In the genomic region with DNA sequence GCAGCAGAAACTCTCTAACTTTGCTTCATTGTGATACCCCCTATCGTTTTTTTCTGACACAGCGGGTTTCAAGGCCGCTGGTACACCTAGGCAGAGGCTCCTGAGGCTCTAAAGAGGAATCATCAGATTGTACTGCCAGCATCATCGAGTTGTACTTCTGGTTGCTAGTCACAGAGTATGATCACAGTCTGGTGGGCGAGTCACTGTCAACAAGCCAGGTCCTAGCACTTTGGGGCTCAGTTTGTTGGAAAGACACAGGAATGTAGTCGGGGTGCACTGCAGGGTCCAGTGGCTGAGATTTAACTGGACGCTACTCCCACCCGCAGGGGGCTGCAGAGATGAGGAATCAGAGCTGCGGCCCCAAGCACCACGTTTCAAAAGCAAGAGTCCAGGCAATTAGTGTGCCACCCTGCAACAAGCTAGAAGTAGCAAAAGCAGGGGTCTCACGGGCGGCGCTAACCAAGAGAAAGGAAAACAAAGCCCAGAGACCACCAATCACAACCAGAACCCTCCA, we compare ENCODE assay signal across 8 mouse cellular contexts. TPM values are rescaled to one million over a fixed set of nuclear protein-coding genes. Genes with fewer than 3 reads are reported as not detected.
DNase-seq lines count a peak whose midpoint lies in the region; ATAC-seq and TF ChIP-seq lines count a peak whose summit lies in the region.

No protein-coding gene starts in this region.

- no peaks in the 10 kb centered on the region for H3K27me3 ChIP-seq in heart, postnatal 0 days (ENCODE audit: control insufficient read depth, insufficient read depth, low read length)
- H3K27me3 ChIP-seq in liver, embryonic 14.5 days (ENCODE audit: control insufficient read depth, insufficient read depth, low read length) = no peaks in the 10 kb centered on the region

- H3K9me3 ChIP-seq in heart, postnatal 0 days (replicated peaks; ENCODE audit: control insufficient read depth, low read length) = no peaks in the 10 kb centered on the region
- no peaks in the 10 kb centered on the region for H3K9me3 ChIP-seq in liver, embryonic 14.5 days (ENCODE audit: control insufficient read depth, low read length)

- peaks cover 6% of the 10 kb centered on the region for H3K4me1 ChIP-seq in bone marrow macrophage, adult 2 months (ENCODE audit: control insufficient read depth, insufficient read depth, low read length)
- H3K4me1 ChIP-seq in heart, postnatal 0 days (ENCODE audit: control insufficient read depth, insufficient read depth) = peaks cover 4% of the 10 kb centered on the region; the same call in 1 of the 2 replicates
- peaks cover 0 to 9% of the 10 kb centered on the region in 2 experiments; a peak in 2 of 4 replicates for H3K4me1 ChIP-seq in liver, embryonic 14.5 days (replicated peaks; ENCODE audit: control insufficient read depth in 2 of 2, insufficient read depth in 2 of 2, low read length in 1 of 2)

- H3K4me2 ChIP-seq in heart, postnatal 0 days (ENCODE audit: low read depth, low read length) = peak overlapping the region; percentile 71
- peak overlapping the region; percentile 80 for H3K4me2 ChIP-seq in liver, embryonic 14.5 days (ENCODE audit: low read depth)

- peak overlapping the region; percentile 60 for H3K9ac ChIP-seq in heart, postnatal 0 days (replicated peaks; ENCODE audit: low read depth, low read length)
- H3K9ac ChIP-seq in liver, embryonic 14.5 days (replicated peaks) = peak overlapping the region; percentile 79

- H3K27ac ChIP-seq in bone marrow macrophage, adult 2 months (ENCODE audit: insufficient read depth, low read depth, low read length) = peak overlapping the region; percentile 25; the same call in 1 of the 2 replicates
- H3K27ac ChIP-seq in heart, postnatal 0 days (ENCODE audit: low read depth) = peak overlapping the region; percentile 57
- peak overlapping the region; percentile 63 for H3K27ac ChIP-seq in liver, embryonic 14.5 days

- WGBS in heart, postnatal 0 days = 11% methylated on average over 12 of the region's 13 CpGs
- WGBS in liver, embryonic 14.5 days (ENCODE audit: insufficient replicate concordance) = 6% methylated on average over 13 of the region's 13 CpGs

- peak; percentile 15 for DNase-seq in layer of hippocampus, adult 9-11 months
- DNase-seq in layer of hippocampus, postnatal 10 days (ENCODE audit: low spot score in 2 of 2) = no peak
- DNase-seq in heart, postnatal 0 days (ENCODE audit: low spot score) = no peak
- no peak for DNase-seq in liver, embryonic 14.5 days (ENCODE audit: low read depth in 3 of 3, low spot score in 3 of 3)
- DNase-seq in urinary bladder, postnatal 10 days (ENCODE audit: low spot score) = no peak
- DNase-seq in thymus, postnatal 14 days = no peak
- DNase-seq in c-Kit-positive CD71-positive TER-119-positive erythroid progenitor cells, embryonic 14.5 days (ENCODE audit: low spot score) = no peak

- no peak for TF ChIP-seq EP300 in heart, postnatal 0 days (IDR thresholded peaks at IDR 0.05; ENCODE audit: low read depth)
- TF ChIP-seq EP300 in liver, embryonic 14.5 days (IDR thresholded peaks at IDR 0.05; ENCODE audit: low read depth) = no peak

- H3K4me3 ChIP-seq in bone marrow macrophage, adult 2 months (ENCODE audit: insufficient read depth, low read length) = peak overlapping the region; percentile 87
- peak overlapping the region; percentile 60 for H3K4me3 ChIP-seq in heart, postnatal 0 days (ENCODE audit: low read depth, low read length)
- H3K4me3 ChIP-seq in liver, embryonic 14.5 days (ENCODE audit: insufficient read depth in 1 of 2, low read depth in 2 of 2, low read length in 2 of 2) = peak overlapping the region; percentile 69 to 98

- no peak for TF ChIP-seq POLR2A in bone marrow macrophage, adult 2 months (IDR thresholded peaks at IDR 0.05; ENCODE audit: borderline replicate concordance, low read depth, low read length)

- ATAC-seq in heart, postnatal 0 days (ENCODE audit: insufficient read depth, low read depth) = no peak
- ATAC-seq in liver, embryonic 14.5 days (ENCODE audit: insufficient read depth) = no peak

- H3K36me3 ChIP-seq in heart, postnatal 0 days (replicated peaks; ENCODE audit: control insufficient read depth, insufficient read depth, low read length) = no peaks in the 10 kb centered on the region
- H3K36me3 ChIP-seq in liver, embryonic 14.5 days (replicated peaks; ENCODE audit: control insufficient read depth, insufficient read depth, low read depth) = no peaks in the 10 kb centered on the region

- no peak for TF ChIP-seq CTCF in bone marrow macrophage, adult 2 months (IDR thresholded peaks at IDR 0.05; ENCODE audit: low read depth, low read length)
- TF ChIP-seq CTCF in heart, postnatal 0 days (IDR thresholded peaks at IDR 0.05; ENCODE audit: low read depth) = no peak
- TF ChIP-seq CTCF in liver, embryonic 14.5 days (IDR thresholded peaks at IDR 0.05; ENCODE audit: low read depth) = no peak

RNA-seq across cellular contexts. Expression of a gene that starts 1.1 kb away (rescaled TPM):
- total RNA-seq in layer of hippocampus, postnatal 10 days (2021) = 10 to 100 TPM; 26.8 to 27.7 TPM
- polyA plus RNA-seq in bone marrow macrophage, adult 2 months (2012; ENCODE audit: insufficient read depth, insufficient read length, missing spikeins) = 70.9 and 95.1 TPM in 2 replicates
- 23.0 and 26.2 TPM in 2 replicates for total RNA-seq in heart, postnatal 0 days (2014; rRNA removed; ENCODE audit: low replicate concordance)
- polyA plus RNA-seq in heart, postnatal 0 days (2015; fragmentation: Nextera tagmentation; extraction: Ambion mirVana) = 20.6 and 26.3 TPM in 2 replicates
- polyA plus RNA-seq in liver, embryonic 14.5 days (2012; rRNA removed) = 29.3 and 39.5 TPM in 2 replicates
- polyA plus RNA-seq in liver, embryonic 14.5 days (2014; fragmentation: Nextera tagmentation; extraction: Ambion mirVana) = 64.0 and 69.6 TPM in 2 replicates

RNA-seq across cellular contexts. Expression of a gene that starts 14.1 kb away (rescaled TPM):
- 10 to 100 TPM; 68.4 to 75.2 TPM for total RNA-seq in layer of hippocampus, postnatal 10 days (2021)
- 5.5 and 6.9 TPM in 2 replicates for polyA plus RNA-seq in bone marrow macrophage, adult 2 months (2012; ENCODE audit: insufficient read depth, insufficient read length, missing spikeins)
- 1.6 and 5.6 TPM in 2 replicates for total RNA-seq in heart, postnatal 0 days (2014; rRNA removed; ENCODE audit: low replicate concordance)
- 2.5 and 2.9 TPM in 2 replicates for polyA plus RNA-seq in heart, postnatal 0 days (2015; fragmentation: Nextera tagmentation; extraction: Ambion mirVana)
- polyA plus RNA-seq in liver, embryonic 14.5 days (2012; rRNA removed) = 1.2 and 1.3 TPM in 2 replicates
- 0.53 and 0.86 TPM in 2 replicates for polyA plus RNA-seq in liver, embryonic 14.5 days (2014; fragmentation: Nextera tagmentation; extraction: Ambion mirVana)

RNA-seq across cellular contexts. Expression of a gene that starts 16.2 kb away (rescaled TPM):
- total RNA-seq in layer of hippocampus, postnatal 10 days (2021) = 10 to 100 TPM; 15.1 to 16.0 TPM
- polyA plus RNA-seq in bone marrow macrophage, adult 2 months (2012; ENCODE audit: insufficient read depth, insufficient read length, missing spikeins) = 5.9 and 6.4 TPM in 2 replicates
- 7.0 and 12.2 TPM in 2 replicates for total RNA-seq in heart, postnatal 0 days (2014; rRNA removed; ENCODE audit: low replicate concordance)
- 6.4 and 6.5 TPM in 2 replicates for polyA plus RNA-seq in heart, postnatal 0 days (2015; fragmentation: Nextera tagmentation; extraction: Ambion mirVana)
- polyA plus RNA-seq in liver, embryonic 14.5 days (2012; rRNA removed) = 5.4 TPM in 2 replicates
- 4.2 and 4.9 TPM in 2 replicates for polyA plus RNA-seq in liver, embryonic 14.5 days (2014; fragmentation: Nextera tagmentation; extraction: Ambion mirVana)

RNA-seq across cellular contexts. Expression of a gene that starts 46.5 kb away (rescaled TPM):
- total RNA-seq in layer of hippocampus, postnatal 10 days (2021) = 100 to 1,000 TPM; 248 to 315 TPM
- 290 and 322 TPM in 2 replicates for polyA plus RNA-seq in bone marrow macrophage, adult 2 months (2012; ENCODE audit: insufficient read depth, insufficient read length, missing spikeins)
- 408 and 439 TPM in 2 replicates for total RNA-seq in heart, postnatal 0 days (2014; rRNA removed; ENCODE audit: low replicate concordance)
- 524 and 551 TPM in 2 replicates for polyA plus RNA-seq in heart, postnatal 0 days (2015; fragmentation: Nextera tagmentation; extraction: Ambion mirVana)
- 135 and 224 TPM in 2 replicates for polyA plus RNA-seq in liver, embryonic 14.5 days (2012; rRNA removed)
- polyA plus RNA-seq in liver, embryonic 14.5 days (2014; fragmentation: Nextera tagmentation; extraction: Ambion mirVana) = 317 and 352 TPM in 2 replicates

RNA-seq across cellular contexts. Expression of a gene that starts 59.5 kb away (rescaled TPM):
- 100 to 1,000 TPM; 219 to 231 TPM for total RNA-seq in layer of hippocampus, postnatal 10 days (2021)
- polyA plus RNA-seq in bone marrow macrophage, adult 2 months (2012; ENCODE audit: insufficient read depth, insufficient read length, missing spikeins) = 59.1 and 61.3 TPM in 2 replicates
- total RNA-seq in heart, postnatal 0 days (2014; rRNA removed; ENCODE audit: low replicate concordance) = 130 and 155 TPM in 2 replicates
- 24.4 and 26.4 TPM in 2 replicates for polyA plus RNA-seq in heart, postnatal 0 days (2015; fragmentation: Nextera tagmentation; extraction: Ambion mirVana)
- polyA plus RNA-seq in liver, embryonic 14.5 days (2012; rRNA removed) = 14.3 and 14.5 TPM in 2 replicates
- polyA plus RNA-seq in liver, embryonic 14.5 days (2014; fragmentation: Nextera tagmentation; extraction: Ambion mirVana) = 3.7 and 4.4 TPM in 2 replicates
